Mouse (Mus musculus) midbrain, embryonic 14.5 days (tissue): Measurements from ENCODE around the gene Hspb8. TPM values are rescaled to one million over a fixed set of nuclear protein-coding genes. Genes with fewer than 3 reads are reported as not detected.

Source experiments
- ATAC-seq: fragments of 200-750 bp; cut with Nextera tagmentation; 2 replicates; pipeline ENCODE4 v1.8.0; 2017; ENCODE audit warnings: moderate number of reproducible peaks, moderate library complexity; ENCODE audit not compliant: low FRiP score, low TSS enrichment
- DNase-seq: peaks from one replicate; pipeline ENCODE4 v3.0.0-alpha.2; 2015
- H3K27ac ChIP-seq: fragments of 300-500 bp; sonication (generic); replicated peaks from 2 replicates; pipeline ENCODE4 v1.5.1; 2014; ENCODE audit warnings: mild to moderate bottlenecking, low read depth, low read length, moderate library complexity
- H3K27me3 ChIP-seq: fragments of 300-500 bp; sonication (generic); 2 replicates; pipeline ENCODE4 v1.6.1; 2014; ENCODE audit warnings: low read length, control low read depth, mixed read lengths; ENCODE audit not compliant: control insufficient read depth, insufficient read depth
- H3K36me3 ChIP-seq: fragments of 300-500 bp; sonication (generic); 2 replicates; pipeline ENCODE4 v1.6.1; 2014; ENCODE audit warnings: low read length, control low read depth; ENCODE audit not compliant: control insufficient read depth, insufficient read depth
- H3K4me1 ChIP-seq: fragments of 300-500 bp; sonication (generic); 2 replicates; pipeline ENCODE4 v1.6.1; 2014; ENCODE audit warnings: mild to moderate bottlenecking, antibody characterized with exemption, low read length, control low read depth; ENCODE audit not compliant: control insufficient read depth, insufficient read depth
- H3K4me2 ChIP-seq: fragments of 300-500 bp; sonication (generic); 2 replicates; pipeline ENCODE4 v1.6.1; 2014; ENCODE audit warnings: mild to moderate bottlenecking, low read length, moderate library complexity
- H3K4me3 ChIP-seq: fragments of 300-500 bp; sonication (generic); replicated peaks from 2 replicates; pipeline ENCODE4 v1.5.1; 2014; ENCODE audit warnings: low read depth, low read length
- H3K9ac ChIP-seq: fragments of 300-500 bp; sonication (generic); replicated peaks from 2 replicates; pipeline ENCODE4 v1.6.1; 2014; ENCODE audit warnings: mild to moderate bottlenecking, low read length, moderate library complexity
- H3K9me3 ChIP-seq: fragments of 300-500 bp; sonication (generic); 2 replicates; pipeline ENCODE4 v1.6.1; 2016; ENCODE audit warnings: low read length, control low read depth, mixed read lengths; ENCODE audit not compliant: control insufficient read depth
- WGBS: fragments of 180-500 bp; shearing (Covaris S2); extraction: QIAGEN DNeasy Blood & Tissue Kit; methylation state at CpG from one replicate; pipeline ENCODE4 v1.1.7; 2014; 5-methylcytosine and 5-hydroxymethylcytosine counted together
- polyA plus RNA-seq: library from polyadenylated mRNA; unstranded; fragments of >200 nt; fragmentation: Nextera tagmentation; extraction: Ambion mirVana; gene quantifications from 2 replicates; pipeline ENCODE4 v1.2.1, GENCODE M21; 2014

Gene Hspb8
- polyA plus RNA-seq, 1 experiment from 2014 or later, result 3.7 TPM

- ATAC-seq (no peak), DNase-seq (no peak)
- WGBS, result 18% methylated on average over 4 of the region's 4 CpGs
- Histone ChIP-seq H3K36me3 (no peaks in the 10 kb centered on the region), H3K4me2 (no peak overlapping the region), H3K27me3 (no peaks in the 10 kb centered on the region), H3K27ac (no peak overlapping the region), H3K9me3 (no peaks in the 10 kb centered on the region), H3K9ac (no peak overlapping the region), H3K4me3 (no peak overlapping the region), H3K4me1 (peaks cover 26% of the 10 kb centered on the region; the same call in 1 of the 2 replicates)
Observed at GRCm38 (mm10) chr5:116407321-116407720, 15.3 kb downstream of the Hspb8 start.

- H3K27ac ChIP-seq, result no peak overlapping the region
- H3K4me3 ChIP-seq, result no peak overlapping the region
- WGBS, result 82% methylated on average over 3 of the region's 3 CpGs
- ATAC-seq, result no peak
- H3K9me3 ChIP-seq, result no peaks in the 10 kb centered on the region
- H3K9ac ChIP-seq, result no peak overlapping the region
- no peak overlapping the region for H3K4me2 ChIP-seq
- no peak for DNase-seq
- no peaks in the 10 kb centered on the region for H3K36me3 ChIP-seq
- no peaks in the 10 kb centered on the region for H3K27me3 ChIP-seq
- peaks cover 26% of the 10 kb centered on the region; the same call in 1 of the 2 replicates for H3K4me1 ChIP-seq
Observed at GRCm38 (mm10) chr5:116406507-116406906, 16.2 kb downstream of the Hspb8 start.

GRCm38 (mm10) chr5:116405934-116406333 lies 16.7 kb downstream of the Hspb8 start:
- no peak for DNase-seq
- no peak for ATAC-seq
- no peaks in the 10 kb centered on the region for H3K9me3 ChIP-seq
- H3K4me1 ChIP-seq, result peaks cover 23% of the 10 kb centered on the region; the same call in 1 of the 2 replicates
- no peak overlapping the region for H3K27ac ChIP-seq
- 96% methylated on average over 1 of the region's 1 CpGs for WGBS
- H3K4me3 ChIP-seq, result no peak overlapping the region
- no peak overlapping the region for H3K9ac ChIP-seq
- H3K27me3 ChIP-seq, result no peaks in the 10 kb centered on the region
- H3K36me3 ChIP-seq, result no peaks in the 10 kb centered on the region
- no peak overlapping the region for H3K4me2 ChIP-seq

- WGBS, result 89% methylated on average over 2 of the region's 2 CpGs
- H3K27me3 ChIP-seq, result no peaks in the 10 kb centered on the region
- H3K9me3 ChIP-seq, result no peaks in the 10 kb centered on the region
- H3K36me3 ChIP-seq, result no peaks in the 10 kb centered on the region
- DNase-seq (no peak), ATAC-seq (no peak)
- no peak overlapping the region for H3K27ac ChIP-seq
- 0 out of 2 replicates have a peak, but pooled peaks cover 8% of the 10 kb centered on the region for H3K4me1 ChIP-seq
- no peak overlapping the region for H3K4me3 ChIP-seq
- no peak overlapping the region for H3K9ac ChIP-seq
- no peak overlapping the region for H3K4me2 ChIP-seq
Observed at GRCm38 (mm10) chr5:116404063-116404462, 18.6 kb downstream of the Hspb8 start.

GRCm38 (mm10) chr5:116400801-116401200 lies 21.9 kb downstream of the Hspb8 start:
- no peak for DNase-seq
- no peak overlapping the region for H3K9ac ChIP-seq
- H3K4me2 ChIP-seq, result no peak overlapping the region
- WGBS, result 38% methylated on average over 3 of the region's 3 CpGs
- no peak for ATAC-seq
- H3K4me3 ChIP-seq, result no peak overlapping the region
- no peak overlapping the region for H3K27ac ChIP-seq
- H3K4me1 ChIP-seq, result no peaks in the 10 kb centered on the region
- no peaks in the 10 kb centered on the region for H3K27me3 ChIP-seq
- no peaks in the 10 kb centered on the region for H3K9me3 ChIP-seq
- no peaks in the 10 kb centered on the region for H3K36me3 ChIP-seq

GRCm38 (mm10) chr5:116400042-116400730 lies 22.5 kb downstream of the Hspb8 start:
- Histone ChIP-seq H3K4me3 (no peak overlapping the region), H3K4me2 (no peak overlapping the region), H3K9me3 (no peaks in the 10 kb centered on the region), H3K4me1 (no peaks in the 10 kb centered on the region), H3K9ac (no peak overlapping the region), H3K36me3 (no peaks in the 10 kb centered on the region), H3K27ac (no peak overlapping the region), H3K27me3 (no peaks in the 10 kb centered on the region)
- 87% methylated on average over 8 of the region's 8 CpGs for WGBS
- no peak for DNase-seq
- no peak for ATAC-seq

- Histone ChIP-seq H3K4me3 (no peak overlapping the region), H3K9ac (no peak overlapping the region), H3K4me2 (no peak overlapping the region), H3K4me1 (no peaks in the 10 kb centered on the region), H3K36me3 (no peaks in the 10 kb centered on the region), H3K9me3 (no peaks in the 10 kb centered on the region), H3K27ac (no peak overlapping the region), H3K27me3 (no peaks in the 10 kb centered on the region)
- WGBS, result 84% methylated on average over 5 of the region's 5 CpGs
- ATAC-seq, result no peak
- DNase-seq, result no peak
Observed at GRCm38 (mm10) chr5:116396104-116396503, 26.6 kb downstream of the Hspb8 start.

GRCm38 (mm10) chr5:116392603-116393002 lies 30.1 kb downstream of the Hspb8 start:
- Histone ChIP-seq H3K9me3 (no peaks in the 10 kb centered on the region), H3K27ac (no peak overlapping the region), H3K4me3 (no peak overlapping the region), H3K9ac (no peak overlapping the region), H3K4me2 (no peak overlapping the region), H3K4me1 (peaks cover 13% of the 10 kb centered on the region; the same call in 1 of the 2 replicates), H3K27me3 (no peaks in the 10 kb centered on the region), H3K36me3 (no peaks in the 10 kb centered on the region)
- 70% methylated on average over 9 of the region's 9 CpGs for WGBS
- ATAC-seq (no peak), DNase-seq (no peak)
